Mouse (Mus musculus) heart, embryonic 14.5 days (tissue): ENCODE measurements around the gene Fam32a. TPM values are rescaled to one million over a fixed set of nuclear protein-coding genes. Genes with fewer than 3 reads are reported as not detected.

ENCODE experiments used
- ATAC-seq: fragments of 200-750 bp; cut with Nextera tagmentation; 2 replicates; pipeline ENCODE4 v1.8.0; 2017; ENCODE audit warnings: low read depth, moderate TSS enrichment; ENCODE audit not compliant: insufficient number of reproducible peaks, insufficient read depth, low FRiP score
- H3K27ac ChIP-seq, 2 experiments: fragments of 200-500 bp in 1 of 2; fragments of 300-500 bp in 1 of 2; sonication (generic) in 1 of 2; replicated peaks in 1 of 2; 2 replicates each; pipeline ENCODE4 v1.5.1; 2012 to 2014; ENCODE audit warnings: low read depth in 2 of 2, low read length in 2 of 2, control low read depth in 1 of 2, mild to moderate bottlenecking in 1 of 2, mixed read lengths in 1 of 2; ENCODE audit not compliant: control insufficient read depth in 1 of 2, insufficient read depth in 1 of 2
- H3K27me3 ChIP-seq: fragments of 300-500 bp; sonication (generic); 2 replicates; pipeline ENCODE4 v1.6.1; 2014; ENCODE audit warnings: mild to moderate bottlenecking, low read length, control low read depth; ENCODE audit not compliant: control insufficient read depth, insufficient read depth
- H3K36me3 ChIP-seq: fragments of 300-500 bp; sonication (generic); 2 replicates; pipeline ENCODE4 v1.6.1; 2014; ENCODE audit warnings: mild to moderate bottlenecking, control low read depth, low read length, mixed read lengths; ENCODE audit not compliant: control insufficient read depth, insufficient read depth
- H3K4me1 ChIP-seq, 2 experiments: fragments of 200-500 bp in 1 of 2; fragments of 300-500 bp in 1 of 2; sonication (generic) in 1 of 2; 2 replicates each; pipeline ENCODE4 v1.6.1; 2012 to 2014; ENCODE audit warnings: low read length in 2 of 2, control low read depth in 1 of 2, mixed read lengths in 1 of 2; ENCODE audit not compliant: control insufficient read depth in 2 of 2, insufficient read depth in 2 of 2
- H3K4me2 ChIP-seq: fragments of 300-500 bp; sonication (generic); 2 replicates; pipeline ENCODE4 v1.6.1; 2014; ENCODE audit warnings: mild to moderate bottlenecking, low read length
- H3K4me3 ChIP-seq, 2 experiments: fragments of 200-500 bp in 1 of 2; fragments of 300-500 bp in 1 of 2; sonication (generic) in 1 of 2; 2 replicates each; pipeline ENCODE4 v1.5.1; 2012 to 2014; ENCODE audit warnings: low read length in 2 of 2, mild to moderate bottlenecking in 2 of 2, control low read depth in 1 of 2, low read depth in 1 of 2, moderate library complexity in 1 of 2; ENCODE audit not compliant: control insufficient read depth in 1 of 2, insufficient read depth in 1 of 2
- H3K9ac ChIP-seq: fragments of 300-500 bp; sonication (generic); 2 replicates; pipeline ENCODE4 v1.6.1; 2014; ENCODE audit warnings: mild to moderate bottlenecking, low read length
- H3K9me3 ChIP-seq: fragments of 300-500 bp; sonication (generic); 2 replicates; pipeline ENCODE4 v1.6.1; 2016; ENCODE audit warnings: low read length, control low read depth; ENCODE audit not compliant: control insufficient read depth
- WGBS: fragments of 180-500 bp; shearing (Covaris S2); extraction: QIAGEN DNeasy Blood & Tissue Kit; methylation state at CpG from one replicate; pipeline ENCODE4 v1.1.7; 2014; 5-methylcytosine and 5-hydroxymethylcytosine counted together
- polyA plus RNA-seq: library from polyadenylated mRNA; unstranded; fragments of >200 nt; fragmentation: Nextera tagmentation; extraction: Ambion mirVana; gene quantifications from 2 replicates; pipeline ENCODE4 v1.2.1, GENCODE M21; 2014

Fam32a gene
- polyA plus RNA-seq = 39.6 and 42.3 TPM in 2 replicates

- ATAC-seq = peak; percentile 93
- Histone ChIP-seq H3K27me3 (peaks cover 4% of the 10 kb centered on the region; the same call in 1 of the 2 replicates), H3K9ac (peak within 1 kb of the TSS; percentile 85), H3K27ac (peak within 1 kb of the TSS; percentile 61 to 79), H3K36me3 (peaks cover 33% of the 10 kb centered on the region), H3K4me1 (peaks cover 0 to 11% of the 10 kb centered on the region in 2 experiments; a peak in 1 of 4 replicates), H3K4me3 (peak within 1 kb of the TSS; percentile 59 to 90), H3K9me3 (no peaks in the 10 kb centered on the region), H3K4me2 (peak within 1 kb of the TSS; percentile 78)
- 16% methylated on average over 39 of the region's 39 CpGs for WGBS
These were observed at the start of gene Fam32a for GRCm38 (mm10) chr8:72219541-72220363. Gene Fam32a (plus strand): TSS chr8:72219730.

DNA sequence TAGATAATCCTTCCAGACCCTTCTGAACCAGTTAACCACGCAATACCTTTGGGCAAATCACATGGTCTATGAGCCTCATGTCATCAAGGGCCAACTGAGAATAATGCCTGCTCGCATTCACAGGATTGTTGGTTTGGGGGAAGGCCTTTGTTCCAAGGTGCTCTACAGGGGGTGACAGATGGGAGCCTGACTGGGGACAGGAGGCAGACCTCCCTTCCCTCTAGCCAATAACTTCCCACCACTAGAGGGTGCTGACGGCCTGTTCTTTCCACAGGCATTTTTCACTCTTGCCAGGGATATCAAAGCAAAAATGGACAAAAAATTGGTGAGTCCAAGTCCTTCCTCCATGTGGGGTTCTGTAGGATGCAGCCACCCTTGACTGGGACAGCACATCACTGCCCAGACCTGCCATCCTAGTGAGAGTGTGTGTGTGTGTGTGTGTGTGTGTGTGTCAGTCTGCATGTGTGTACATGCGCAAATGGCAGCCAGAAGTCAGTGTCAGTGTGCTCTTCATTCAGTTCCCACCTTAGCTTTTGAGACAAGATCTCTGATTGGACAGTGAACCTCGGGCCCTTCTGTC lies 42.1 kb upstream of the Fam32a start:
- H3K9ac ChIP-seq = no peak overlapping the region
- no peaks in the 10 kb centered on the region for H3K4me1 ChIP-seq
- H3K9me3 ChIP-seq = no peaks in the 10 kb centered on the region
- H3K4me3 ChIP-seq = no peak overlapping the region
- H3K27ac ChIP-seq = no peak overlapping the region
- H3K4me2 ChIP-seq = no peak overlapping the region
- WGBS = 57% methylated on average over 5 of the region's 5 CpGs
- no peak for ATAC-seq
- H3K36me3 ChIP-seq = peaks cover 98% of the 10 kb centered on the region
- no peaks in the 10 kb centered on the region for H3K27me3 ChIP-seq

DNA sequence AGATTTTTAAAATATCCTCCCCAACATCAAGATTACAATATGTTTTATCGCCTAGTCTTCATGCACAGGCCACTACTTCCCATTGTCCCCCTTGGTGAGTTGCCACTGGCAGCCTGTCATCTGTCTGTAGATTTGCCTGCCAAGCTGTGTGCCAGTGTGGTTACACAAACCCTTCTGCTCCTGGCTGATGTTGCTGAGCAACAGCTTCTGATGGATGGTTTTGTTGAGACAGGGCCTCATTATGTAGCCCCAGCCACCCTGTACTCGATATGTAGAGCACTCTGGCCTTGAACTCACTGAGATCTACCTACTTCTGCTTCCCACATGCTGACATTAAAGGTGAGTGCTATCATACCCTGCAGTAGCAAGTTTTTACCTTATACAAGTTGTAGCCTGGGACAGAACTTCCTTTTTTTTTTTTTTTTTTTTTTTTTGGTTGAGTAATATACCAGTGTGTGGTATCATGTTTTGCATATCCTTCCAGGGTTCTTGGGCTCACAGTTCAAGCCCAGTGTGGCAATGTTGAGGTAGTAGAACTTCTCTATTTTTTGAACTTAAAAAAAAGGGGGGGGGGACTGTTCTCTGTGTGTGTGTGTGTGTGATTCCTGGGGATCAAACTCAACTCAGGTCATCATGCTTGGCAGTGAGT lies 35.9 kb upstream of the Fam32a start:
- 76% methylated on average over 2 of the region's 2 CpGs for WGBS
- H3K4me1 ChIP-seq = no peaks in the 10 kb centered on the region
- H3K4me2 ChIP-seq = no peak overlapping the region
- H3K36me3 ChIP-seq = peaks cover 35% of the 10 kb centered on the region
- no peak for ATAC-seq
- no peaks in the 10 kb centered on the region for H3K9me3 ChIP-seq
- no peaks in the 10 kb centered on the region for H3K27me3 ChIP-seq
- H3K4me3 ChIP-seq = no peak overlapping the region
- H3K9ac ChIP-seq = no peak overlapping the region
- H3K27ac ChIP-seq = no peak overlapping the region

DNA sequence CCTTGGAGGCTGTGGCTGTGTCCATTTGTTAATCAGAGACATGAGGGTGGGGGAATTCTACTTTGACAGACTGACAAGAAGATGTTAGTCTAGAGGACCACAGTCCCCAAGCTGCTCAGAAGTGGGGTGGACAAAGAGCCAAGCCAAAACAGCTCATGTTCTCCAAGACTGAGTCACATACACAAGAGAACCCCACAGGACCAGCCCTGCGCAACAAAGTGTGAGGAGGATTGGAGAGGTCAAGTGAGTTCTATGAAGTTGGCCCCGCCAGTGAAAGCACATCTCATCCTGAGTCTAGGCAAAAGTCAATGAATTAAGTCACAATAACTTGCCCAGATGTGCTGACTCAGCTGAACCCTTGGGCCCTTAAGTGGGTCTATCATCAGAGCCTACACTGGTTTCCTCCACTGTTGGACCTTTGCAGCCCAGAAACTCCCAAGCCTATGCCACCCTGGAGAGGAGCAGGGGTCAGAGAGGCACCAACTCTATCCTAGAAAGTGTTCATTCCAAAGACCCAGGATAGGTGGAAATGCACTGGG lies 31.7 kb upstream of the Fam32a start:
- Histone ChIP-seq H3K4me3 (no peak overlapping the region), H3K9ac (no peak overlapping the region), H3K4me1 (no peaks in the 10 kb centered on the region; a peak in 1 of 4 replicates), H3K36me3 (no peaks in the 10 kb centered on the region), H3K27ac (no peak overlapping the region), H3K9me3 (no peaks in the 10 kb centered on the region), H3K4me2 (no peak overlapping the region), H3K27me3 (no peaks in the 10 kb centered on the region)
- ATAC-seq = no peak
- WGBS = 86% methylated on average over 2 of the region's 2 CpGs

DNA sequence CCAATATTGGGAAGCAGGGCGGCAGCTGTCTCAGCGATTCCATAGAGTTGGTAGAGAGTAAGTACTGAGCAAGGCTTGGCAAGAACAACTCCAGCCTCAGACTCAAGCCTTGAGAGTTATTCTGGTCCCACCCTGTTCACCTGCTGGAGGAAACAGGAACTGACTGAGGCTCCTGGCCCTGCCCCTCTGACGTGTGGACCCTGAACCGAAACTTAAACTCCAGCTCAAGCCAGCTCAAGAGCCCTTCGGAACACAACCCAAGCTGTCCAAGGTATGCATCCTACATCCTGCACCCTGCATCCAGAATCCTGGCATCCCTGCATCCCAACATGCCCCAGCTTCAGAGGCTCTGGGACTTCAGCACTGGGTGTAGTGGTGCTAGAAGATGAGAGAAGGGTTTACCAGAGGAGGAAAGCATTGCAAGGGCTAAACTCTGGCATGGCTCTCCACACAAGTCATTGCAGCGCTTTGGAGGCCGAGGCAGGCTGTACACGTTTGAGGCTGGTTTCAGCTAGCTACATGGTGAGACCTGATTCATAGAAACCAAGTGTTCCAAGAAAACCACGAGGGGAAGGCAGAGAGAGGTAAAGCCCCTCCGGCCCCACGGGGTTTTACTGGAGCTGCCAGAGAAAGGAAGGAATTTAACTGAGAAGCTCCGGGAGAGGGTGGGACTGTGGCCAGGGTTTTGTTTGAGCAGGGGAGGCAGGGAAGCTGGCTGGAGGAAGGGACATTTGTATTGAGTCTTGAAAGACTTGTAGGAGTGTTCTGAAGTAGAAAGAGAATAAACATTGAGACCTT lies 29.9 kb upstream of the Fam32a start, which contains the start of gene Hsh2d:
Gene Hsh2d (plus strand): TSS at position 222 of the 798 bp plus-strand sequence.
- WGBS = 61% methylated on average over 12 of the region's 12 CpGs
- Histone ChIP-seq H3K27me3 (no peaks in the 10 kb centered on the region), H3K9me3 (no peaks in the 10 kb centered on the region), H3K27ac (no peak within 1 kb of the TSS), H3K4me3 (no peak within 1 kb of the TSS), H3K4me1 (no peaks in the 10 kb centered on the region; a peak in 1 of 4 replicates), H3K9ac (no peak within 1 kb of the TSS), H3K36me3 (no peaks in the 10 kb centered on the region), H3K4me2 (no peak within 1 kb of the TSS)
- ATAC-seq = no peak

GRCm38 (mm10) chr8:72190215-72190539 lies 29.4 kb upstream of the Fam32a start:
- no peaks in the 10 kb centered on the region for H3K9me3 ChIP-seq
- no peak overlapping the region for H3K4me3 ChIP-seq
- H3K4me1 ChIP-seq = no peaks in the 10 kb centered on the region; a peak in 1 of 4 replicates
- 77% methylated on average over 2 of the region's 2 CpGs for WGBS
- H3K27ac ChIP-seq = no peak overlapping the region
- no peaks in the 10 kb centered on the region for H3K36me3 ChIP-seq
- H3K4me2 ChIP-seq = no peak overlapping the region
- no peaks in the 10 kb centered on the region for H3K27me3 ChIP-seq
- no peak for ATAC-seq
- H3K9ac ChIP-seq = no peak overlapping the region

DNA sequence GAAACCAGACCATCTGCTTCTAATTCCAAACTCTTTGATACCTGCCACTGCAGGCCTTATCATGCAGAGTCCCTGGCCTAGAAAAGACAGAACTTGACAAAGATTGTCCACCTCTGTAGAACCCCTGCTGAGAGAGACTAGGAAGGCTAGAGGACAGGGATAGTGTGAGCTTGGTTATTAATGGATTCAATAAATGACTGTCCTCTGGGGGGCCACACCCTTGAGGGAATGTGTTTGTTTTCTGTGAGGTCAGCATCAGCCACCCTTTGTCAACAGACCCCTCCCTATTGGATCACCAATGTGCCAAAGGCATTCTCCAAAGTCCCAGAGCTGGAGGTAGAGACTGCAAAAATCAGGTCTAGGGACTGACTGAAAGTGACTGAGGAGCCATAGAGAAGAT lies 27.5 kb upstream of the Fam32a start:
- no peak overlapping the region for H3K9ac ChIP-seq

More for the DNA sequence above, 27.5 kb upstream of the Fam32a start:
- H3K9me3 ChIP-seq = no peaks in the 10 kb centered on the region
- no peaks in the 10 kb centered on the region for H3K27me3 ChIP-seq
- no peaks in the 10 kb centered on the region; a peak in 1 of 4 replicates for H3K4me1 ChIP-seq
- no peak overlapping the region for H3K4me3 ChIP-seq
- no peak for ATAC-seq
- H3K27ac ChIP-seq = no peak overlapping the region
- no peak overlapping the region for H3K4me2 ChIP-seq
- H3K36me3 ChIP-seq = no peaks in the 10 kb centered on the region
